Mouse (Mus musculus) macrophage (primary cell): ENCODE results near the gene Gm11114. TPM values are rescaled to one million over a fixed set of nuclear protein-coding genes. Genes with fewer than 3 reads are reported as not detected.

ENCODE experiments used
- H3K27ac ChIP-seq: fragments of 350-480 bp; formaldehyde crosslinking; 2 replicates; pipeline ENCODE4 v1.9.0; 2021
- H3K36me3 ChIP-seq: fragments of 350-480 bp; formaldehyde crosslinking; 2 replicates; pipeline ENCODE4 v1.9.0; 2021; ENCODE audit errors: inconsistent target
- H3K4me3 ChIP-seq: fragments of 350-480 bp; formaldehyde crosslinking; 2 replicates; pipeline ENCODE4 v1.9.0; 2021; ENCODE audit errors: inconsistent target
- H3K79me2 ChIP-seq: fragments of 350-480 bp; formaldehyde crosslinking; 2 replicates; pipeline ENCODE4 v1.9.0; 2021; ENCODE audit errors: inconsistent target
- WGBS: methylation state at CpG from one replicate; pipeline ENCODE4 v1.1.7; 2026; ENCODE audit warnings: inconsistent platforms; ENCODE audit not compliant: missing documents; 5-methylcytosine and 5-hydroxymethylcytosine counted together
- polyA plus RNA-seq: library from polyadenylated mRNA; stranded (reverse); fragments of 250-400 nt; gene quantifications from 3 replicates; pipeline ENCODE4 v1.2.4, GENCODE M21; 2018; ENCODE audit warnings: inconsistent platforms
- total RNA-seq, 78 experiments: library from RNA; depleted of rRNA; stranded (reverse); fragments of 250-400 nt; gene quantifications; 1 replicate in 9 of 78; 2 replicates in 24 of 78; 3 replicates in 43 of 78; 4 replicates in 2 of 78; pipeline ENCODE4 v1.2.4; 2018; ENCODE audit warnings: inconsistent platforms in 56 of 78

The Gm11114 gene
- not detected for total RNA-seq (2018; cell fraction: chromatin; rRNA removed)
- total RNA-seq (2018; cell fraction: cytosol; rRNA removed), result not detected
- total RNA-seq (2018; cell fraction: nucleus; rRNA removed), result not detected
- polyA plus RNA-seq, result not detected in 3 replicates

- H3K79me2 ChIP-seq, result no peaks in the 10 kb centered on the region
- 92% methylated on average over 6 of the region's 6 CpGs for WGBS
- H3K4me3 ChIP-seq, result no peak within 1 kb of the TSS
- no peaks in the 10 kb centered on the region for H3K36me3 ChIP-seq
- H3K27ac ChIP-seq, result no peak within 1 kb of the TSS
Observed at GRCm38 (mm10) chr9:85312473-85312872, at the start of gene Gm11114. Gm11114 (plus strand) TSS chr9:85312773.

- Histone ChIP-seq H3K36me3 (no peaks in the 10 kb centered on the region), H3K27ac (no peak overlapping the region), H3K4me3 (no peak overlapping the region), H3K79me2 (no peaks in the 10 kb centered on the region)
- WGBS, result 92% methylated on average over 5 of the region's 5 CpGs
Observed at GRCm38 (mm10) chr9:85266847-85267246, 45.7 kb upstream of the Gm11114 start.

- Histone ChIP-seq H3K79me2 (no peaks in the 10 kb centered on the region), H3K4me3 (no peak overlapping the region), H3K27ac (no peak overlapping the region), H3K36me3 (no peaks in the 10 kb centered on the region)
- 100% methylated on average over 2 of the region's 2 CpGs for WGBS
Observed at GRCm38 (mm10) chr9:85274114-85274513, 38.5 kb upstream of the Gm11114 start.

- WGBS, result 93% methylated on average over 4 of the region's 4 CpGs
- no peaks in the 10 kb centered on the region for H3K79me2 ChIP-seq
- no peak overlapping the region for H3K4me3 ChIP-seq
- no peaks in the 10 kb centered on the region for H3K36me3 ChIP-seq
- no peak overlapping the region for H3K27ac ChIP-seq
Observed at GRCm38 (mm10) chr9:85302849-85303248, 9.7 kb upstream of the Gm11114 start.

- H3K79me2 ChIP-seq, result no peaks in the 10 kb centered on the region
- 29% methylated on average over 3 of the region's 3 CpGs for WGBS
- H3K27ac ChIP-seq, result no peak overlapping the region
- no peak overlapping the region for H3K4me3 ChIP-seq
- no peaks in the 10 kb centered on the region for H3K36me3 ChIP-seq
Observed at GRCm38 (mm10) chr9:85303378-85303777, 9.2 kb upstream of the Gm11114 start.

GRCm38 (mm10) chr9:85316122-85316521 is 3.5 kb downstream of the Gm11114 start:
- Histone ChIP-seq H3K4me3 (no peak overlapping the region), H3K27ac (no peak overlapping the region), H3K79me2 (peaks cover 2% of the 10 kb centered on the region; the same call in 1 of the 2 replicates), H3K36me3 (peaks cover 10% of the 10 kb centered on the region)
- WGBS, result 77% methylated on average over 1 of the region's 1 CpGs

GRCm38 (mm10) chr9:85320167-85320951 is 7.8 kb downstream of the Gm11114 start:
- H3K36me3 ChIP-seq, result peaks cover 35% of the 10 kb centered on the region
- H3K27ac ChIP-seq, result no peak overlapping the region
- WGBS, result 91% methylated on average over 8 of the region's 8 CpGs
- no peak overlapping the region for H3K4me3 ChIP-seq
- peaks cover 45% of the 10 kb centered on the region for H3K79me2 ChIP-seq

- H3K79me2 ChIP-seq, result peaks cover 60% of the 10 kb centered on the region
- peak overlapping the region; percentile 90 for H3K27ac ChIP-seq
- peak overlapping the region; percentile 93 for H3K4me3 ChIP-seq
- H3K36me3 ChIP-seq, result peaks cover 35% of the 10 kb centered on the region
- 47% methylated on average over 11 of the region's 11 CpGs for WGBS
Observed at GRCm38 (mm10) chr9:85324158-85324875, 11.7 kb downstream of the Gm11114 start.

- H3K4me3 ChIP-seq, result peak overlapping the region; percentile 93
- peak overlapping the region; percentile 90 for H3K27ac ChIP-seq
- peaks cover 60% of the 10 kb centered on the region for H3K79me2 ChIP-seq
- WGBS, result 12% methylated on average over 17 of the region's 17 CpGs
- peaks cover 33% of the 10 kb centered on the region for H3K36me3 ChIP-seq
Observed at GRCm38 (mm10) chr9:85325201-85325868, 12.8 kb downstream of the Gm11114 start.

GRCm38 (mm10) chr9:85326292-85327241 is 14.0 kb downstream of the Gm11114 start:
- Histone ChIP-seq H3K27ac (peak overlapping the region; percentile 90), H3K79me2 (peaks cover 54% of the 10 kb centered on the region), H3K36me3 (peaks cover 21% of the 10 kb centered on the region; the same call in 1 of the 2 replicates), H3K4me3 (peak overlapping the region; percentile 93)
- under 1% methylated on average over 71 of the region's 88 CpGs for WGBS

- Histone ChIP-seq H3K27ac (peak within 1 kb of the TSS; percentile 98), H3K79me2 (peaks cover 44% of the 10 kb centered on the region), H3K36me3 (peaks cover 11% of the 10 kb centered on the region; the same call in 1 of the 2 replicates), H3K4me3 (peak within 1 kb of the TSS; percentile 93)
- under 1% methylated on average over 72 of the region's 72 CpGs for WGBS
Observed at GRCm38 (mm10) chr9:85327242-85328211, 15.0 kb downstream of the Gm11114 start, which contains the start of gene Tent5a. Tent5a (minus strand) TSS chr9:85327348.

GRCm38 (mm10) chr9:85328259-85328658 is 15.7 kb downstream of the Gm11114 start:
- under 1% methylated on average over 16 of the region's 16 CpGs for WGBS

More at GRCm38 (mm10) chr9:85328259-85328658, 15.7 kb downstream of the Gm11114 start:
- H3K4me3 ChIP-seq, result peak overlapping the region; percentile 69
- peak overlapping the region; percentile 98 for H3K27ac ChIP-seq
- peaks cover 37% of the 10 kb centered on the region for H3K79me2 ChIP-seq
- H3K36me3 ChIP-seq, result peaks cover 7% of the 10 kb centered on the region; the same call in 1 of the 2 replicates
